In the genomic region with DNA sequence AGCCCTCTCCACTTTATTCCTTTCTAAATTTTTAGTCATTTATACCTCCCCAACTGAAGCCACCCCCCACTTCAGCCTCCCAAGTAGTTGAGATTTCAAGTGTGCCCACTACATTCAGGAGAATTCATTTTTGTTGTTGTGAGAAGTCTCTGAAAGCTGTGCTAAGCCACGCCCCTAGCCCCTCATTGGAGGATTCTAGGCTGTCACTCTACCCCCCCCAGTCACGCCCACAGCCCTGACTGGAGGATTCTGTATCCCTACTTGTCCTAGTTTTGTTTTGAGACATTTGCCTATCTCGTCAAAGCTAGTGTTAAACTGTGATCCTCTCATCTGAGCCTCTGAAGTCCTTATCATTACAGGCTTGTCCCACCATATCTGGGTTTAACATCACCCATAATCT, we compare ENCODE assay signal across 8 mouse cellular contexts. TPM values are rescaled to one million over a fixed set of nuclear protein-coding genes. Genes with fewer than 3 reads are reported as not detected.
DNase-seq lines count a peak whose midpoint lies in the region; ATAC-seq and TF ChIP-seq lines count a peak whose summit lies in the region.

No protein-coding gene starts in this region.

- no peaks in the 10 kb centered on the region for H3K36me3 ChIP-seq in intestine, embryonic 16.5 days (ENCODE audit: control insufficient read depth, insufficient read depth, low read length)
- H3K36me3 ChIP-seq in lung, embryonic 14.5 days (ENCODE audit: insufficient read depth) = no peaks in the 10 kb centered on the region

- no peak for TF ChIP-seq CTCF in lung, embryonic 14.5 days (IDR thresholded peaks at IDR 0.05; ENCODE audit: low read depth)

- no peaks in the 10 kb centered on the region for H3K27me3 ChIP-seq in intestine, embryonic 16.5 days (replicated peaks; ENCODE audit: control insufficient read depth, insufficient read depth, low read length)
- H3K27me3 ChIP-seq in lung, embryonic 14.5 days (ENCODE audit: insufficient read depth, low read length) = no peaks in the 10 kb centered on the region

- peak; percentile 29 for DNase-seq in cerebellum, adult 11-12 months
- no peak for DNase-seq in cerebellum, adult 9-10 months
- peak; percentile 16 for DNase-seq in ovary, postnatal 36 days (ENCODE audit: low spot score)
- DNase-seq in ovary, adult 18-20 months (ENCODE audit: low spot score) = no peak
- peak; percentile 78 for DNase-seq in lung, embryonic 14.5 days
- no peak for DNase-seq in layer of hippocampus, postnatal 25 days (ENCODE audit: extremely low spot score in 1 of 2, low spot score in 1 of 2)

- H3K9me3 ChIP-seq in intestine, embryonic 16.5 days (ENCODE audit: control insufficient read depth, low read length) = no peaks in the 10 kb centered on the region
- no peaks in the 10 kb centered on the region for H3K9me3 ChIP-seq in lung, embryonic 14.5 days (ENCODE audit: low read depth, low read length)

- no peak overlapping the region for H3K27ac ChIP-seq in intestine, embryonic 16.5 days (ENCODE audit: low read length)
- no peak overlapping the region for H3K27ac ChIP-seq in lung, embryonic 14.5 days (ENCODE audit: low read depth)

- no peak overlapping the region for H3K4me2 ChIP-seq in intestine, embryonic 16.5 days (ENCODE audit: low read depth, low read length)
- peak overlapping the region; percentile 32; the same call in 1 of the 2 replicates for H3K4me2 ChIP-seq in lung, embryonic 14.5 days

- peaks cover 6% of the 10 kb centered on the region for H3K4me1 ChIP-seq in intestine, embryonic 16.5 days (ENCODE audit: control insufficient read depth, insufficient read depth, low read length)
- peaks cover 7% of the 10 kb centered on the region for H3K4me1 ChIP-seq in lung, embryonic 14.5 days (ENCODE audit: insufficient read depth)

- H3K9ac ChIP-seq in intestine, embryonic 16.5 days (ENCODE audit: low read depth, low read length) = 0 out of 2 replicates have a peak overlapping the region, but pooled peaks have one; percentile 9
- no peak overlapping the region for H3K9ac ChIP-seq in lung, embryonic 14.5 days

- no peak for ATAC-seq in intestine, embryonic 16.5 days
- no peak for ATAC-seq in lung, embryonic 14.5 days (ENCODE audit: insufficient read depth)
- ATAC-seq in inflammation-experienced regulatory T-cells, adult 6 months = no peak

- no peak overlapping the region for H3K4me3 ChIP-seq in intestine, embryonic 16.5 days (ENCODE audit: low read length)
- 0 out of 2 replicates have a peak overlapping the region, but pooled peaks have one; percentile 3 for H3K4me3 ChIP-seq in lung, embryonic 14.5 days (ENCODE audit: low read depth, low read length)

- 19% methylated on average over 3 of the region's 3 CpGs for WGBS in intestine, embryonic 16.5 days
- WGBS in lung, embryonic 14.5 days = 7% methylated on average over 3 of the region's 3 CpGs

RNA-seq across cellular contexts. Expression of a gene that starts 2.7 kb away (rescaled TPM):
- polyA plus RNA-seq in intestine, embryonic 16.5 days (2015; fragmentation: Nextera tagmentation; extraction: Ambion mirVana) = 10.8 and 10.9 TPM in 2 replicates
- 20.5 and 20.6 TPM in 2 replicates for polyA plus RNA-seq in lung, embryonic 14.5 days (2014; fragmentation: Nextera tagmentation; extraction: Ambion mirVana)
- under 1 TPM in 2 of 3 experiments, not detected in 1; 0.13 to 0.21 TPM for polyA plus RNA-seq in inflammation-experienced regulatory T-cells, adult 6 months (2017; shearing (Covaris generic))
- 1 to 10 TPM; 3.6 to 4.4 TPM for total RNA-seq in layer of hippocampus, postnatal 25 days (2021)

RNA-seq across cellular contexts. Expression of a gene that starts 3.8 kb away (rescaled TPM):
- 84.7 and 86.9 TPM in 2 replicates for polyA plus RNA-seq in intestine, embryonic 16.5 days (2015; fragmentation: Nextera tagmentation; extraction: Ambion mirVana)
- 108 and 114 TPM in 2 replicates for polyA plus RNA-seq in lung, embryonic 14.5 days (2014; fragmentation: Nextera tagmentation; extraction: Ambion mirVana)
- 10 to 100 TPM; 52.0 to 70.5 (median 54.7) TPM for polyA plus RNA-seq in inflammation-experienced regulatory T-cells, adult 6 months (2017; shearing (Covaris generic))
- 10 to 100 TPM; 98.0 to 99.3 TPM for total RNA-seq in layer of hippocampus, postnatal 25 days (2021)

RNA-seq across cellular contexts. Expression of a gene that starts 11.1 kb away (rescaled TPM):
- 35.8 and 51.1 TPM in 2 replicates for polyA plus RNA-seq in intestine, embryonic 16.5 days (2015; fragmentation: Nextera tagmentation; extraction: Ambion mirVana)
- polyA plus RNA-seq in lung, embryonic 14.5 days (2014; fragmentation: Nextera tagmentation; extraction: Ambion mirVana) = 94.7 and 102 TPM in 2 replicates
- polyA plus RNA-seq in inflammation-experienced regulatory T-cells, adult 6 months (2017; shearing (Covaris generic)) = 1 to 10 TPM in 2 of 3 experiments, under 1 TPM in 1; 0.93 to 2.4 (median 1.1) TPM
- total RNA-seq in layer of hippocampus, postnatal 25 days (2021) = 10 to 100 TPM; 43.0 to 44.1 TPM

RNA-seq across cellular contexts. Expression of a gene that starts 12.9 kb away (rescaled TPM):
- polyA plus RNA-seq in intestine, embryonic 16.5 days (2015; fragmentation: Nextera tagmentation; extraction: Ambion mirVana) = 32.0 and 39.4 TPM in 2 replicates
- polyA plus RNA-seq in lung, embryonic 14.5 days (2014; fragmentation: Nextera tagmentation; extraction: Ambion mirVana) = 32.2 and 38.0 TPM in 2 replicates
- polyA plus RNA-seq in inflammation-experienced regulatory T-cells, adult 6 months (2017; shearing (Covaris generic)) = 1 to 10 TPM in 2 of 3 experiments, under 1 TPM in 1; 0.62 to 4.9 (median 1.2) TPM
- total RNA-seq in layer of hippocampus, postnatal 25 days (2021) = under 1 TPM; 0.31 to 0.47 TPM

RNA-seq across cellular contexts. Expression of a gene that starts 21.8 kb away (rescaled TPM):
- polyA plus RNA-seq in intestine, embryonic 16.5 days (2015; fragmentation: Nextera tagmentation; extraction: Ambion mirVana) = 6.3 and 8.5 TPM in 2 replicates
- polyA plus RNA-seq in lung, embryonic 14.5 days (2014; fragmentation: Nextera tagmentation; extraction: Ambion mirVana) = 4.0 and 5.0 TPM in 2 replicates
- polyA plus RNA-seq in inflammation-experienced regulatory T-cells, adult 6 months (2017; shearing (Covaris generic)) = 1 to 10 TPM; 3.3 to 4.7 (median 4.5) TPM
- 10 to 100 TPM; 15.3 to 18.5 TPM for total RNA-seq in layer of hippocampus, postnatal 25 days (2021)

Comparison
In these comparisons a context has a peak if more than half of its experiments do, and no peak if none do; other contexts are left out.
1. DNase-seq: peak in cerebellum, adult 11-12 months (single experiment), ovary, postnatal 36 days (single experiment) and lung, embryonic 14.5 days (single experiment); none in cerebellum, adult 9-10 months (single experiment), ovary, adult 18-20 months (single experiment) and layer of hippocampus, postnatal 25 days (0 of 2).
2. RNA of a gene that starts 11.1 kb away (polyA plus RNA-seq): 94.7 to 102 TPM in lung, embryonic 14.5 days and 35.8 to 51.1 TPM in intestine, embryonic 16.5 days; 0.93 to 2.4 TPM in inflammation-experienced regulatory T-cells, adult 6 months; every median in the first group is over 10 times any median in the second.